Mouse (Mus musculus): ENCODE results near the gene Ttll10. TPM values are rescaled to one million over a fixed set of nuclear protein-coding genes. Genes with fewer than 3 reads are reported as not detected.

Gene Ttll10
- polyA plus RNA-seq, 1 experiment from 2014 or later = not detected

GRCm38 (mm10) chr4:156070716-156071115 lies 11.5 kb upstream of the Ttll10 start:
- Histone ChIP-seq H3K9ac (ENCODE audit: low read length) (no peak overlapping the region), H3K27me3 (ENCODE audit: control insufficient read depth, insufficient read depth, low read length) (no peaks in the 10 kb centered on the region), H3K4me3 (ENCODE audit: low read depth, low read length) (no peak overlapping the region), H3K4me2 (no peak overlapping the region), H3K4me1 (ENCODE audit: control insufficient read depth, insufficient read depth, low read length) (no peaks in the 10 kb centered on the region), H3K27ac (ENCODE audit: low read depth, low read length) (no peak overlapping the region), H3K9me3 (ENCODE audit: control insufficient read depth, low read length) (no peaks in the 10 kb centered on the region), H3K36me3 (ENCODE audit: control insufficient read depth, insufficient read depth, low read length) (no peaks in the 10 kb centered on the region)
- ATAC-seq (ENCODE audit: low FRiP score) = no peak
- no peak for DNase-seq (ENCODE audit: low spot score, missing footprints)
- WGBS = 69% methylated on average over 2 of the region's 2 CpGs

DNA sequence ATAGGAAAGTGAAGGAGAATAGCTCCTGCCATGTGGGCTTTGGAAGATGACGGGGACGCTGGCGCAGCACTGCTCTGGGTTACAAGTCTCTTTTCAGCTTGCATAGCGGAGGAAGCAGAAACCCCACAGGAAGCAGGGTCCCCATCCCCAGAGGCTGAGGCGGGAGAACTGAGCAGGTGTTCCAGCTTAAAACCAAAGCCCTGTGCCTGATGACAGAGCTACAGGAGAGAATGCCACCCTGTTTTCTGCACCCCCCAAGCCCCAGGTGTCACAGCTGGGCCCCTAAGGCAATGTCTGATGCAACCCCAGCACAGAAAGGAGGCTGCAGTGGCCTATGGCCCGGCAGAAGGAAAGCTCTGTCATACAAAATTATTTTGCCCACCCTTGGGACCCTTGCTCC lies 11.1 kb upstream of the Ttll10 start:
- peak; percentile 16; the same call in 1 of the 2 replicates for ATAC-seq (ENCODE audit: low FRiP score)
- 45% methylated on average over 6 of the region's 6 CpGs for WGBS
- H3K4me2 ChIP-seq = no peak overlapping the region
- H3K9me3 ChIP-seq (ENCODE audit: control insufficient read depth, low read length) = no peaks in the 10 kb centered on the region
- no peak overlapping the region for H3K9ac ChIP-seq (ENCODE audit: low read length)
- no peak for DNase-seq (ENCODE audit: low spot score, missing footprints)
- no peak overlapping the region for H3K27ac ChIP-seq (ENCODE audit: low read depth, low read length)
- no peaks in the 10 kb centered on the region for H3K36me3 ChIP-seq (ENCODE audit: control insufficient read depth, insufficient read depth, low read length)
- no peak overlapping the region for H3K4me3 ChIP-seq (ENCODE audit: low read depth, low read length)
- H3K27me3 ChIP-seq (ENCODE audit: control insufficient read depth, insufficient read depth, low read length) = no peaks in the 10 kb centered on the region
- no peaks in the 10 kb centered on the region for H3K4me1 ChIP-seq (ENCODE audit: control insufficient read depth, insufficient read depth, low read length)

DNA sequence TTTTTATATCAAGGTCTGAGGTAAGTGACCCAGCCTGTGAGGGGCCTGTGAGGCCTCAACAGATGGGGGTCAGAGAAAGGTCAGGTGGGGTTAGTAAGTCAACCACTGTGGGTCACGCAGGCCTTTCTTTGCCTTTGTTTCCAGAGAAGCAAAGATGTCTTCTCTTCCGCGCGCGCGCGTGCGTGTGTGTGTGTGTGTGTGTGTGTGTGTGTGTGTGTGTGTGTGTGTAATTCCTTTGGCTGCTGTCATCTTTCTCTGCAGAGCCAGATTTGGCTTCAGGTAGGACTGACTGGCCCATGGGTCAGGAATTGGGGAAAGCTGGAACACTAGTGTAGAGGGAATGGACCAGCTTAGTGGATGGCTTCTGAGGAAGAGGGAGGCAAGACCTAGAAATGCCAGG lies 10.5 kb upstream of the Ttll10 start:
- no peak for DNase-seq (ENCODE audit: low spot score, missing footprints)
- Histone ChIP-seq H3K4me1 (ENCODE audit: control insufficient read depth, insufficient read depth, low read length) (no peaks in the 10 kb centered on the region), H3K27me3 (ENCODE audit: control insufficient read depth, insufficient read depth, low read length) (no peaks in the 10 kb centered on the region), H3K4me2 (no peak overlapping the region), H3K4me3 (ENCODE audit: low read depth, low read length) (no peak overlapping the region), H3K9ac (ENCODE audit: low read length) (no peak overlapping the region), H3K27ac (ENCODE audit: low read depth, low read length) (no peak overlapping the region), H3K9me3 (ENCODE audit: control insufficient read depth, low read length) (no peaks in the 10 kb centered on the region), H3K36me3 (ENCODE audit: control insufficient read depth, insufficient read depth, low read length) (no peaks in the 10 kb centered on the region)
- 95% methylated on average over 8 of the region's 8 CpGs for WGBS
- no peak for ATAC-seq (ENCODE audit: low FRiP score)

GRCm38 (mm10) chr4:156067256-156067949 lies 8.2 kb upstream of the Ttll10 start:
- 80% methylated on average over 5 of the region's 5 CpGs for WGBS
- Histone ChIP-seq H3K9me3 (ENCODE audit: control insufficient read depth, low read length) (no peaks in the 10 kb centered on the region), H3K27ac (ENCODE audit: low read depth, low read length) (no peak overlapping the region), H3K4me2 (no peak overlapping the region), H3K4me1 (ENCODE audit: control insufficient read depth, insufficient read depth, low read length) (peaks cover 4% of the 10 kb centered on the region), H3K9ac (ENCODE audit: low read length) (no peak overlapping the region), H3K36me3 (ENCODE audit: control insufficient read depth, insufficient read depth, low read length) (no peaks in the 10 kb centered on the region), H3K27me3 (ENCODE audit: control insufficient read depth, insufficient read depth, low read length) (no peaks in the 10 kb centered on the region), H3K4me3 (ENCODE audit: low read depth, low read length) (no peak overlapping the region)
- ATAC-seq (ENCODE audit: low FRiP score) = no peak
- DNase-seq (ENCODE audit: low spot score, missing footprints) = no peak

- no peak for DNase-seq (ENCODE audit: low spot score, missing footprints)
Observed at GRCm38 (mm10) chr4:156065156-156065894, 6.1 kb upstream of the Ttll10 start.

DNA sequence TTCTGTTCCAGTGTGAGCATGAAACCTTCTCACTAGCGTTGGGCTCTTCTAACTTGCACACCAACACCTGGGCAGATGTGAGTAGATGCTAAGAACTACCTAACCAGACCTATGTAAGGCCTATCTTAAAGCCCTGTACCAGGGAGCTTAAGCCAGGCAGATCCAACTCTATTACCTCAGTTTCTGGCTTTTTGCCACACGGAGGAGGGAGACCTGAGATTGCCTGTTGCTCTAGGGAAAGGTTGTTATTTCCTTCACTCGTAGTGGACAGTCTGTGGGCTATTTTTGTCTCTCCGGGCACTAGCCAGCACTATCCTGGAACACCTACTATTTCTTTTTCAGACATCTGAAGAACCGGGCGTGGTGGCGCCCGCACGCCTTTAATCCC lies 5.3 kb upstream of the Ttll10 start:
- no peaks in the 10 kb centered on the region for H3K36me3 ChIP-seq (ENCODE audit: control insufficient read depth, insufficient read depth, low read length)
- ATAC-seq (ENCODE audit: low FRiP score) (no peak), DNase-seq (ENCODE audit: low spot score, missing footprints) (no peak)
- no peaks in the 10 kb centered on the region for H3K27me3 ChIP-seq (ENCODE audit: control insufficient read depth, insufficient read depth, low read length)
- H3K4me1 ChIP-seq (ENCODE audit: control insufficient read depth, insufficient read depth, low read length) = peaks cover 4% of the 10 kb centered on the region
- 86% methylated on average over 9 of the region's 9 CpGs for WGBS
- no peak overlapping the region for H3K4me2 ChIP-seq
- H3K9ac ChIP-seq (ENCODE audit: low read length) = no peak overlapping the region
- H3K27ac ChIP-seq (ENCODE audit: low read depth, low read length) = no peak overlapping the region
- H3K4me3 ChIP-seq (ENCODE audit: low read depth, low read length) = no peak overlapping the region
- no peaks in the 10 kb centered on the region for H3K9me3 ChIP-seq (ENCODE audit: control insufficient read depth, low read length)

More at GRCm38 (mm10) chr4:156065156-156065894, 6.1 kb upstream of the Ttll10 start:
- Histone ChIP-seq H3K9me3 (ENCODE audit: control insufficient read depth, low read length) (no peaks in the 10 kb centered on the region), H3K4me3 (ENCODE audit: low read depth, low read length) (no peak overlapping the region), H3K4me2 (no peak overlapping the region), H3K9ac (ENCODE audit: low read length) (no peak overlapping the region), H3K27me3 (ENCODE audit: control insufficient read depth, insufficient read depth, low read length) (no peaks in the 10 kb centered on the region), H3K36me3 (ENCODE audit: control insufficient read depth, insufficient read depth, low read length) (no peaks in the 10 kb centered on the region), H3K27ac (ENCODE audit: low read depth, low read length) (no peak overlapping the region), H3K4me1 (ENCODE audit: control insufficient read depth, insufficient read depth, low read length) (peaks cover 4% of the 10 kb centered on the region)
- ATAC-seq (ENCODE audit: low FRiP score) = no peak
- WGBS = 89% methylated on average over 10 of the region's 10 CpGs

DNA sequence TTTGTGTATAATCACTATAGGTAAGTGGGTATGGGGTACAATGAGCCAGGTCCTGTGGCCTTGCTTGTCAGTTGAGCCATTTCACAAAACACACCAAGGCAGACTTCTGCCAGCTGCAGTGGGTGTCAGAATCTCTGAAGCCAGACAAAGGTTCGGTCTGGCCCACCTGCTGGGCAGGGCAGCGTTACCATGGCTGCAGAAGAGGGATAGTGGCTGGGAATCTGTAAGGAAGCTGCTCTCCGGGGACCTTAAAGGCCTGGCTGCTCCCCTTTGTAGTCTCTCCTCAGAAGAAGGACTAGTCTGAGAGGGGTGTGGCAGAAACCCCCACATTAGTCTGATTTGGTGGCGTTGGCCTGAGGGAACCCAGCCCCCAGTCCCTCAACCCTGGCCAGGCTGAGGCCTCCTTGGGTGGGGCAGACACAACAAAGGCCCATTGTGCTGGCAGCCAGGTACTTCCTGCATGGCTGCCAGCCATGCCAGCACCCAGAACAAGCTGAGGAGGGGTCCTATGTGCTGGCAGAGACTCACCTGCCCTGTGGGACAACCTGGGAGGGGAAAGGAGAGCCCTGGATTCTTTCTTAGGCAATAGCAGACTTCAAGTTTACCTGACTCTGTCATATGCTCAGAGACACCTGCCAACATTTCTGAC lies 4.8 kb upstream of the Ttll10 start:
- Histone ChIP-seq H3K4me2 (no peak overlapping the region), H3K9me3 (ENCODE audit: control insufficient read depth, low read length) (no peaks in the 10 kb centered on the region), H3K27me3 (ENCODE audit: control insufficient read depth, insufficient read depth, low read length) (no peaks in the 10 kb centered on the region), H3K4me1 (ENCODE audit: control insufficient read depth, insufficient read depth, low read length) (peaks cover 4% of the 10 kb centered on the region), H3K9ac (ENCODE audit: low read length) (no peak overlapping the region), H3K4me3 (ENCODE audit: low read depth, low read length) (no peak overlapping the region), H3K27ac (ENCODE audit: low read depth, low read length) (no peak overlapping the region), H3K36me3 (ENCODE audit: control insufficient read depth, insufficient read depth, low read length) (no peaks in the 10 kb centered on the region)
- DNase-seq (ENCODE audit: low spot score, missing footprints) = no peak
- WGBS = 1% methylated on average over 4 of the region's 4 CpGs
- peak; percentile 40; the same call in 1 of the 2 replicates for ATAC-seq (ENCODE audit: low FRiP score)

- no peak for DNase-seq (ENCODE audit: low spot score, missing footprints)
- ATAC-seq (ENCODE audit: low FRiP score) = no peak
- H3K4me3 ChIP-seq (ENCODE audit: low read depth, low read length) = no peak overlapping the region
Observed at GRCm38 (mm10) chr4:156059713-156060112, 499 bp upstream of the Ttll10 start.

DNA sequence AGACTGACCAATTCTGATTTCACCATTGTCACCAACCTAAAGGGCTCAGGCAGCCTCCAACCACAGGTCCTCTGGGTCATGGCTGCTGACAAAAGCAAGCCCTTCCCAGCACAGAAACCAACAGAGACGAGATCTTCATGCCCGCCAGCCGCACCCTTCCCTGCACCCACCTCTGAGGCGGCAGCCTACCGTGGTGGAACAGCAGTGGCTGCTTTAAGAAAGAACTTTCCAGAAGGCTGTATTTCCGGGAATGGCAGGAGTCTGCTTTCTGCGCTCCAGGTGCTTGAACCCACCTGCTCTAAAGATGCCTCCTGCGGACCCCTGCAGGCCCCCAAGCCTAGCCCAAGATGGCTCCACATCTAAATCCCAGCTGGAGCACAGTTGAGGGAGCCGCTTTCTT lies 388 bp downstream of the Ttll10 start:
- DNase-seq (ENCODE audit: low spot score, missing footprints) (no peak), ATAC-seq (ENCODE audit: low FRiP score) (no peak)
- H3K4me3 ChIP-seq (ENCODE audit: low read depth, low read length) = no peak overlapping the region
- no peak overlapping the region for H3K4me2 ChIP-seq
- 82% methylated on average over 9 of the region's 9 CpGs for whole genome bisulfite sequencing
- H3K4me1 ChIP-seq (ENCODE audit: control insufficient read depth, insufficient read depth, low read length) = peaks cover under 1% of the 10 kb centered on the region; the same call in 1 of the 2 replicates
- no peak overlapping the region for H3K27ac ChIP-seq (ENCODE audit: low read depth, low read length)
- H3K9ac ChIP-seq (ENCODE audit: low read length) = no peak overlapping the region
- H3K36me3 ChIP-seq (ENCODE audit: control insufficient read depth, insufficient read depth, low read length) = no peaks in the 10 kb centered on the region
- H3K27me3 ChIP-seq (ENCODE audit: control insufficient read depth, insufficient read depth, low read length) = no peaks in the 10 kb centered on the region
- H3K9me3 ChIP-seq (ENCODE audit: control insufficient read depth, low read length) = no peaks in the 10 kb centered on the region

More at GRCm38 (mm10) chr4:156059713-156060112, 499 bp upstream of the Ttll10 start:
- Histone ChIP-seq H3K9ac (ENCODE audit: low read length) (no peak overlapping the region), H3K4me1 (ENCODE audit: control insufficient read depth, insufficient read depth, low read length) (peaks cover 4% of the 10 kb centered on the region), H3K27me3 (ENCODE audit: control insufficient read depth, insufficient read depth, low read length) (no peaks in the 10 kb centered on the region), H3K27ac (ENCODE audit: low read depth, low read length) (no peak overlapping the region), H3K9me3 (ENCODE audit: control insufficient read depth, low read length) (no peaks in the 10 kb centered on the region), H3K36me3 (ENCODE audit: control insufficient read depth, insufficient read depth, low read length) (no peaks in the 10 kb centered on the region), H3K4me2 (no peak overlapping the region)
- WGBS = 32% methylated on average over 10 of the region's 10 CpGs
